Mouse (Mus musculus): ENCODE data around the gene Gna12.

DNA sequence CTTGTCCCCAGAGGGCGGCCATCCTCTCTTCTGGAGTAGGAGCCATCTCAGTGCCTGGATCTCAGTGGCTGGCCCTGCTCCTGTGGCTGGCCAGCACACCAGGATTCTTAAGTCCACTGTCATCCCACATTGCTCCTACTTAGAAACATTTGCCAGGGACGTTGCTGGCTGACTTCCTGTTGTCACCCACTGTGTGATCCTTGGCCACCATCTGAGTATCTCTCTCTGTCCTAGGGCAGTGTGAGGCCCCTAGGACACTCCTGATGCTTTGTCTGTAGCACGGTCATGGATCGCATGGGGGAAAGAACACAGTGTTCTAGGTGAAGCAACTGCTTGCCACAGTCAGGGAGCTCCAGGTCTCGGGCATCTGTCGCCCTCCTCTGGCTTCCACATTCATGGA lies 119.9 kb downstream of the Gna12 start:
- TF ChIP-seq CTCF (IDR thresholded peaks at IDR 0.05): no peak
- no peak for TF ChIP-seq POLR2A (IDR thresholded peaks at IDR 0.05; ENCODE audit: insufficient read depth, low read depth, low read length)

All from heart, adult 2 months (tissue).